Mouse (Mus musculus): ENCODE measurements at regions not wholly inside any gene's neighbourhood (a gene's known extent, or its start where the extent isn't known, plus 50 kb on each side); places are given as distances from the start of the nearest gene placed in this dataset.

DNA sequence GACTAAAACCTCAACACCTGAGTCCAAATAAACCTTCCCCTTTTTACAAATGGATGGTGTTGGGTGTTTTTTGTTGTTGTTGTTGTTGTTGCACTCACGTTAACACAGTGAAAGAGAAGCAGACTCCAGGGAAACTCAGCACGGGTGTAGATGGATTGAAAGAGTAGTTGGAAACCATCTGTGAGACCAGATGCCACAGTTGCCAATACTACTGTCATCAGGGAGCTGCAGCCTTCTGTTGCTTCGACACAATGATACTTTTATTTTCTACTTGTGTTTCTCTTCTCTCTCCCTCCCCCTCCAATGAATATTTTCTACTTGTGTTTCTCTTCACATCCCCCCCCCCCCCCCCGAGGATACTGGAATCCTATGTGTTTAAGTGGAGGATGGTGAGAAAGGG, 382.7 kb downstream of the Fam84a start:
- TF ChIP-seq POLR2A (IDR thresholded peaks at IDR 0.05; ENCODE audit: borderline replicate concordance, extremely low read depth, low read depth, low read length) (no peak), CTCF (IDR thresholded peaks at IDR 0.05; ENCODE audit: insufficient read depth, low read length) (no peak)
- H3K4me1 ChIP-seq (ENCODE audit: control insufficient read depth, insufficient read depth, low read length): no peaks in the 10 kb centered on the region
- DNase-seq: no peak
- WGBS: 79% methylated on average over 4 of the region's 4 CpGs
- H3K4me3 ChIP-seq (replicated peaks; ENCODE audit: extremely low read depth, low read depth, low read length): no peak overlapping the region

DNA sequence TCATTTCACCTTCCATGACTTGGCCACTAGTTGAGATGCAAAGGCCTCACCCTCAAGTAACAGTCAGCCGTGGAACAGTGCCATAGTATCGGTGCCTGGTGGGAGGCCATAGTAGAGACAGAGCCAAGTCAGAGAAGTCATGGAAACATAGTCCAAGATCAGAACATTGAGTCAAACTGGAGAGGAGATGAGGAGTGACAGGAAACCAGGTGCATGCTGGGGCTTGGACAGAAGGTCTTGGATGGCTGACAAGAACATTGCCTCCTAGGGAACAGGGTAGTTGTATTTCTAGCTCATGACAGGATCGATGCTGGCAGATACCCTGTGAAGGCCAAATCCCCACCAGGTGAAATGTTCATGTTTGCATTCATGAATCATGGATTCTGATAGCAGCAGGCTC, 385.4 kb downstream of the Fam84a start:
- WGBS: 89% methylated on average over 3 of the region's 3 CpGs
- TF ChIP-seq POLR2A (IDR thresholded peaks at IDR 0.05; ENCODE audit: borderline replicate concordance, extremely low read depth, low read depth, low read length): no peak
- DNase-seq: no peak
- Histone ChIP-seq H3K4me1 (ENCODE audit: control insufficient read depth, insufficient read depth, low read length) (no peaks in the 10 kb centered on the region), H3K4me3 (replicated peaks; ENCODE audit: extremely low read depth, low read depth, low read length) (no peak overlapping the region)

DNA sequence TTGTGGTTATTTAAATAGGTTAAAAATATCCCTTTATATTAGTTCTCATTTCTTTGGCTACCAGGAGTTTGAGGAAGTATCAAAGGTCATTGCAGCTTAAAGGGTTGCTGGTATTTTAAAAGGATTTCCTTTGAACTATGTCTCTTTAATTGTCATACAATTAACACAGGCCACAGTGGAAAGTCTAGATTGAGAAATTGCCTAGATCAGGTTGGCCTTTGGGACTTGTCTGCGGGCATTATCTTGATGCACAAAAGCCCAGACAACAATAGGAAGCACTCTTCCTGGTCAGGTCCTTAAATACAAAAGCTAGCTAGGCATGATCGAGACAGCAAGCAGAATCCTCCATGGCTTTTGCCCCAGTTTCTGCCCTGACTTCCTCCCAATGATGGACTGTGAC, 398.0 kb downstream of the Fam84a start:
- DNase-seq: no peak
- no peak overlapping the region for H3K4me3 ChIP-seq (replicated peaks; ENCODE audit: extremely low read depth, low read depth, low read length)
- no peaks in the 10 kb centered on the region for H3K4me1 ChIP-seq (ENCODE audit: control insufficient read depth, insufficient read depth, low read length)
- TF ChIP-seq CTCF (IDR thresholded peaks at IDR 0.05; ENCODE audit: insufficient read depth, low read length): no peak
- WGBS: 69% methylated on average over 2 of the region's 2 CpGs

DNA sequence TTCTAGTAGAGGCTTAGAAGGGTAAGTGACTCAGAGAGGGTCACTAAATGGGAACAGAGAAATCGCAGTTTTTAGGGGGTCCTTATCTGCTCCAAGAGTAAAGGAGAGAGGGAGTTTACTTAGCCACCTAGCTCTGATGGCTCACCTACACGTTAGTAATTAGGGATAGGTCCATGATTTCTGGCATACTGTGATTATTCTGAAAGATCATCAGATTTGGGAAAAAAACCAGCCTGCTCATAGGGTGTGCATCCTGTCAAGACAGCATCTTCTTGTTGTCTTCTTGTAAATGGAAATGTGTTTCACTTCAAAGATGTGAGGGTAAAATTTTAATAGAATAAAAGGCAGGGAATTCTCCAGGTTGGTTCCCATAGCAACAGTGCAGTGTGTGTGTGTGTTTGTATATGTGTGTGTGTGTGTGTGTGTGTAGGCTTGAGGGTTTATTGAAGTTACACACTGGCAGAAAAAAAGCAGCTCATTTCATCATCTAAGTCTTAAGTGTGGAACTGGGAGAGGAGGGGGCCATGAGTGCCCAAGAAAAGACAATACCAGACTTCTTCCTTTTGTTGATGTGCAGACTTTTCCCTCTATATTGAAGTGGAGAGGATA, 407.4 kb downstream of the Fam84a start:
- no peak for DNase-seq
- H3K4me1 ChIP-seq (ENCODE audit: control insufficient read depth, insufficient read depth, low read length): no peaks in the 10 kb centered on the region
- TF ChIP-seq POLR2A (IDR thresholded peaks at IDR 0.05; ENCODE audit: borderline replicate concordance, extremely low read depth, low read depth, low read length) (no peak), CTCF (IDR thresholded peaks at IDR 0.05; ENCODE audit: insufficient read depth, low read length) (no peak)
- H3K4me3 ChIP-seq (replicated peaks; ENCODE audit: extremely low read depth, low read depth, low read length): no peak overlapping the region
- 68% methylated on average over 2 of the region's 2 CpGs for WGBS

DNA sequence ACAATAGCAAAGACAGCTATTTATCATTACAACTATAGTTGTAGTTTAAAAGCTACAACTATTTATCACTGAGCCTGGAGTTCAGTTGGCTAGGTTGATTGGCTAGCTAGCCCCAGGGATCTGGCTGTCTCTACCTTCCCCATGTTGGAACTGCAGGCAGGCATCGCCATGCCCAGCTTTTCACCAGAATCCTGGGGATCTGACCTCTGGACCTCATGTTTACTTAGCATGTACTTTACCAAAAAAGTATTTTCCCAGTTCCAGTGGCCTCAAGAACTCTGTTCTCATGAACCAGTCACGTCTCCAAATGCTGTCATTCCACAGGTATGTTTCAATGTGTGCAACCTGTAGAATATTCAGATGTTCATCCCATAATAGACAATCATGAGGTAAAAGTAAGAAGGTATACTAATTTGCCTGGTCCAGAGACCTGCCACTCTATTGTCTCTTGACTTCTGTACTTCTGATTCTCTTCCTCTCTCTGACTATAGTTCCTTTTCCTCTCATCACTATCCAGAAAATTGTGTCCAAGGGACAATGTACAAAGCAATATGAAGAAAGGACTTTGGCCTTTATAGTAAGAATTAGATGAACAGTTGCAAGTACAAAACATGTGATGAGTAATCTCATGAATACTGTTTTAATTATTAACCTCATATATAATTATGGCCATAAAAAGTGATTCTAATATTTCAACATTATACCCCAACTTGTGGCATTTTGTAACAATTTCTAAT, 421.8 kb downstream of the Fam84a start:
- 44% methylated on average over 2 of the region's 2 CpGs for WGBS
- TF ChIP-seq POLR2A (IDR thresholded peaks at IDR 0.05; ENCODE audit: borderline replicate concordance, extremely low read depth, low read depth, low read length) (no peak), CTCF (IDR thresholded peaks at IDR 0.05; ENCODE audit: insufficient read depth, low read length) (no peak)
- Histone ChIP-seq H3K4me1 (ENCODE audit: control insufficient read depth, insufficient read depth, low read length) (no peaks in the 10 kb centered on the region), H3K4me3 (replicated peaks; ENCODE audit: extremely low read depth, low read depth, low read length) (no peak overlapping the region)
- DNase-seq: no peak

DNA sequence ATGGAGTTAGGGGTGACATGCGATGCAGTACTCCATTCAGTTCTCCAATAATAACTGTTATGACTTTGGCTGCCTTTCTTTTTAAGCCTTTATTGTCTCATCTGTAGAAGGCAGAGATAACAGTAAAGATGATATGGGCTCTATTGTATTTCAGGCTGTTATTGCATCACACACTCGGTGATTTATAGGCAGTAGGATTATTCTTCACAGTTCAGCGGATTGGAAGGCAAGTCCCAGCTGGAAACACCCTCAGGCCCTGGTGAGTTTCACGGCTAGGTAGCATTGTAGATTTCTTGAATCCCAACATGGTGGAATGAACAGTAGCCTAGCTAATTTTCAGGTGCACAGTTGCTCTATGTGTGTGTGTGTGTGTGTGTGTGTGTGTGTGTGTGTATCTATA, 422.9 kb downstream of the Fam84a start:
- Histone ChIP-seq H3K4me3 (replicated peaks; ENCODE audit: extremely low read depth, low read depth, low read length) (no peak overlapping the region), H3K4me1 (ENCODE audit: control insufficient read depth, insufficient read depth, low read length) (no peaks in the 10 kb centered on the region)
- WGBS: 81% methylated on average over 4 of the region's 4 CpGs
- no peak for DNase-seq
- no peak for TF ChIP-seq CTCF (IDR thresholded peaks at IDR 0.05; ENCODE audit: insufficient read depth, low read length)
- TF ChIP-seq POLR2A (IDR thresholded peaks at IDR 0.05; ENCODE audit: borderline replicate concordance, extremely low read depth, low read depth, low read length): no peak

DNA sequence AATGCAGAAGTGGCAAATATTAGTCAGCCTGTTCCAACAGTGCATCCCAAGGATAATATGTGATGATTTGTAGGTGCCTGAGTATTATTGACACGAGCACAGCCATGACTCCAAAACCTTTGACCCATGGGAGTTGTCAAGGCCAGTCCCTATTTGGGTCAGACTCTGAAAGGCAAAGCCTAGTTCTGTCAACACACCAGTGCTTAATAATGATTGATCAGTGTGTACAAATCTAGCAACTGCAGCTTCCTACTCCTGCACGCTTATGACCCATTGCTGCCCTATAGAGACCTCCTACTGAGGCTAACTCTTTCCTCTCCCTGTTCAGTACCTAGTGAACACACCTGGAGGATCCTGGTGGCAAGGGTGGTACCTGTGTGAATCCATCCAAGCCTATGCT, 427.3 kb downstream of the Fam84a start:
- 49% methylated on average over 2 of the region's 2 CpGs for WGBS
- no peaks in the 10 kb centered on the region for H3K4me1 ChIP-seq (ENCODE audit: control insufficient read depth, insufficient read depth, low read length)
- TF ChIP-seq POLR2A (IDR thresholded peaks at IDR 0.05; ENCODE audit: borderline replicate concordance, extremely low read depth, low read depth, low read length) (no peak), CTCF (IDR thresholded peaks at IDR 0.05; ENCODE audit: insufficient read depth, low read length) (no peak)
- no peak overlapping the region for H3K4me3 ChIP-seq (replicated peaks; ENCODE audit: extremely low read depth, low read depth, low read length)
- DNase-seq: no peak

DNA sequence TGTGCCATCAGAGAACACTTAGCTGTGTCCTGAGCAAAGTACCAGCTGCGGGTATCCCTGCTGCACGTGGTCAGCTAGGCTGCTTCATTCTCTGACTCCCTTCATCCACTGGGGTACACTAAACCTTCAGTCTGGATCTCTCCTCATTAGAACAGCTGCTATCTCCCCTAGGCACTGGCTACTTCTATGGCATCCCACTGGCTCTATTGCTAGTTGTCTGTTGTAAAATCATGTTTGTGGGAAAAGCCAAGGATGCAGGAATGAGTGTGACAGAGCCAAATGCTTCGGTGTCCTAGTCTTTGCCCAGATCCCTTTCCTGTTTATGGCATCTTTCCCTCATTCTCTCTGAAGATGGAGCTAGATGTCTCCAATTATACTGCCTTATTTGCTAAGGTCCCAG, 440.9 kb downstream of the Nbas start:
- Histone ChIP-seq H3K4me3 (replicated peaks; ENCODE audit: extremely low read depth, low read depth, low read length) (no peak overlapping the region), H3K4me1 (ENCODE audit: control insufficient read depth, insufficient read depth, low read length) (no peaks in the 10 kb centered on the region)
- TF ChIP-seq POLR2A (IDR thresholded peaks at IDR 0.05; ENCODE audit: borderline replicate concordance, extremely low read depth, low read depth, low read length): no peak
- TF ChIP-seq CTCF (IDR thresholded peaks at IDR 0.05; ENCODE audit: insufficient read depth, low read length): no peak
- no peak for DNase-seq
- WGBS: 71% methylated on average over 3 of the region's 3 CpGs

DNA sequence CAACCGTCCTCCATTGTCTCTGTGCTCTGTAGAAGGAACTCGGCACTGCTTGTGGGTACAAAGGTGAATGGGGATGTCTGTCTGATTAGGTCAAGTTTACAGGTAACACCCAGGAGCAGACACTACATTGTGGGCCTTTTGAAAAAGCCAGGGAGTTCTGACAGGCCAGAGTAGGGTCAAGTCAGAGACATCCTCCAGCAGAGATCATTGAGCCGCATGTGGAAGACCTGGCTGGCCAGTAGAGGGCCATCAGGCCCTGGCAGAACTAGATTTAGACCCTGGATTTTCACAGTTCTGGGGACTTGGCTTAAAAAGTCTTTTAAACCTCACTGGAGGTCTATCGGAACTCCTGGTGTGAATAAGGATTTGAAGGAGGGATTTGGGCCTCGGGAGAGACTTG, 438.8 kb downstream of the Nbas start:
- H3K4me3 ChIP-seq (replicated peaks; ENCODE audit: extremely low read depth, low read depth, low read length): no peak overlapping the region
- no peaks in the 10 kb centered on the region for H3K4me1 ChIP-seq (ENCODE audit: control insufficient read depth, insufficient read depth, low read length)
- 78% methylated on average over 5 of the region's 5 CpGs for WGBS
- DNase-seq: no peak
- TF ChIP-seq POLR2A (IDR thresholded peaks at IDR 0.05; ENCODE audit: borderline replicate concordance, extremely low read depth, low read depth, low read length) (no peak), CTCF (IDR thresholded peaks at IDR 0.05; ENCODE audit: insufficient read depth, low read length) (no peak)

DNA sequence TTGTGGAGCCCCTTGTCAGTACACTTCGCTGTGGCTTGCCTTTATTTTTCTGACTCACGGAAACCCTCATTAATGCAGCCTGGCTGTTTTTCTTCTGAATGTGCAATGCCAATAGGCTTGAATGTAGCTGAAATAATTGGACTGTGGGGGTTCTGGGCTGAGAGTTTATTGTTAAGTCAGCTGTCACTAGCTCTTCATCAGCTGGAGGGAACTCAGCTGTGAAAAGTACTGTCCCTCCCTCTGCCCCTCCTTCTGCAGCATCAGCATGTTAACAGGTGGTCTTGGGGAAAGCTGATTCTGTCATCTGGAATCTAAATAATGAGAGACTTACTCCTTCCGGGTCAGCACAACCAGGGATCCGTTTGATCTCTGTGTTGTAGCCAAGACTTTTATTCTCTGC, 437.6 kb downstream of the Nbas start:
- H3K4me3 ChIP-seq (replicated peaks; ENCODE audit: extremely low read depth, low read depth, low read length): no peak overlapping the region
- DNase-seq: no peak
- no peaks in the 10 kb centered on the region for H3K4me1 ChIP-seq (ENCODE audit: control insufficient read depth, insufficient read depth, low read length)
- 60% methylated on average over 4 of the region's 4 CpGs for WGBS
- TF ChIP-seq CTCF (IDR thresholded peaks at IDR 0.05; ENCODE audit: insufficient read depth, low read length) (no peak), POLR2A (IDR thresholded peaks at IDR 0.05; ENCODE audit: borderline replicate concordance, extremely low read depth, low read depth, low read length) (no peak)
